Mouse (Mus musculus): ENCODE results near the gene Rnf19b. TPM values are rescaled to one million over a fixed set of nuclear protein-coding genes. Genes with fewer than 3 reads are reported as not detected.

The Rnf19b gene
- total and polyA plus RNA-seq, 3 experiments: 75.3 to 104 (median 98.3) TPM

DNA sequence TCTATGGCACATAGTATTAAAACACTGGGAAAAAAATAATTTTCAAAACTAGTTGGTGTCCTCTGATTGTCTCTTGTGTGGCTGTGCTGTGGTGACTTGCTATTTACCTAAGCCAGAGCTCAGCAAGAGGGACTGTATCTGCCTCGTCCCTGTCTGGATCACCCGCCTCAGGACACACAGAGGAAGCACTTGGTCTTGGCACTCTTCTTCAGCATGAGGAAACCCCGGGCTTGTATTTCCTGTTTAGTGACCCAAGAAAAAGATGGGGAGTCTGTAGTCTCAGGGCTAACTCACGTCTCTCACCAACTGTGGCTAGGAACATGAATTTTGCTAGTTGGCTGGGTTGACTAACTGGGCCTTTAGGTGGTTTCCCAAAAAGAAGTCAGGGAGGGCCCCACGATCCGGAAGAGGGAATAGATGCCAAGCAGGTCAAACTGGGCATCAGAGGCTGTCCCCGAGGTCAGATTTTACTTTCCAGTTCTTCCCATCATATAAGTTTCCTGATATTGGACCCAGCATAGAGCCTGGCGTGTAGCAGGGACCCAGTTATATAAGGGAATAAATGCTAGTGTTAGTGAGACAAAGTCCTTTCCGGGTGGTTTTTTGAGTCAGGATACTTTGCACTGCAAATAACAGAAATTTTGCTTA lies 39.2 kb upstream of the Rnf19b start (continued):
- no peak for TF ChIP-seq JUN (IDR thresholded peaks at IDR 0.05; ENCODE audit: insufficient read depth, low read depth, low read length)
- no peak for TF ChIP-seq PAX5 (IDR thresholded peaks at IDR 0.05; ENCODE audit: low read length)
- TF ChIP-seq GABPA (IDR thresholded peaks at IDR 0.05; ENCODE audit: insufficient replicate concordance, low read depth, low read length): no peak
- TF ChIP-seq ZNF384 (IDR thresholded peaks at IDR 0.05; ENCODE audit: low read depth, low read length): no peak
- no peak for TF ChIP-seq POLR2AphosphoS2 (IDR thresholded peaks at IDR 0.05; ENCODE audit: low read depth, low read length)
- no peak for TF ChIP-seq MAFK (IDR thresholded peaks at IDR 0.05; ENCODE audit: insufficient replicate concordance, low read length)
- no peak for TF ChIP-seq NELFE (IDR thresholded peaks at IDR 0.05; ENCODE audit: low read depth, low read length)

DNA sequence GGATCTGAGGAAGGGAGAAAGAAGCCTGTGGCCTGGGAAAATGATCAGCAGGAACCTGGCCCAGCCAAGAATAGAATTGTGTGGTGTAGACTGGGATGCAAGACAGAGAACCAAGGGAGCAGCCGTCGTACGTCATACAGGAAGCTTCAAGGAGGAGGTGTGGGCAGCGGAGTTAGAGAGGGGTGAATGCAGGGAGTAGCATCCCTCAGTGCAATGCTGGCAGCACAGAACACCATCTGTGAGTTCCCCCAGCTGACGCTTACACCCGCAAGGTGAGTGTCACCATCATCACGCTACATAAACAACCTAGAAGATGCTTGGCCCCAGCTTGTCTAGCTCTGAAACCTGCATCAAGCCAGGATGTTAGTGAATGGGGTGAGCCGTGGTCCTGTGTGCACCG lies 38.3 kb upstream of the Rnf19b start:
- Histone ChIP-seq H3K9ac (ENCODE audit: insufficient read depth, low read depth) (no peak overlapping the region), H3K36me3 (replicated peaks in 1 of 2; ENCODE audit: control insufficient read depth in 1 of 2, insufficient read depth in 1 of 2, low read length in 1 of 2) (no peaks in the 10 kb centered on the region), H3K4me2 (ENCODE audit: insufficient read depth, low read depth, poor library complexity, severe bottlenecking) (no peak overlapping the region), H3K4me3 (replicated peaks in 1 of 3; ENCODE audit: low read depth in 2 of 3, low read length in 2 of 3, poor library complexity in 1 of 3) (no peak overlapping the region), H3K27me3 (replicated peaks) (no peaks in the 10 kb centered on the region), H3K79me2 (replicated peaks; ENCODE audit: control insufficient read depth, extremely low read depth, insufficient read depth, poor library complexity, severe bottlenecking) (no peaks in the 10 kb centered on the region), H3K9me3 (replicated peaks; ENCODE audit: low read length) (peaks cover 5% of the 10 kb centered on the region), H3K4me1 (ENCODE audit: control insufficient read depth in 1 of 2, insufficient read depth in 2 of 2) (peaks cover 19 to 55% of the 10 kb centered on the region in 2 experiments), H3K27ac (ENCODE audit: insufficient read depth, low read depth) (no peak overlapping the region)
- dilution Hi-C loops (cut with MboI; ENCODE audit: extremely low pct_ligation_motif_present, extremely low pct_unique_long_range_greater_than_20kb, low sequenced_read_pairs): no loop called here
- DNase-seq (ENCODE audit: extremely low read depth): no peak
- in situ Hi-C loops (cut with MboI; ENCODE audit: low pct_ligation_motif_present, low pct_unique_long_range_greater_than_20kb, low sequenced_read_pairs): loop anchor here (10.0 kb wide), 1 partner anchor 55 kb away; no protein-coding TSS in a partner anchor
- TF ChIP-seq PAX5 (IDR thresholded peaks at IDR 0.05; ENCODE audit: low read length) (no peak), TBP (conservative IDR thresholded peaks at IDR 0.05; ENCODE audit: low read depth, low read length) (no peak), BHLHE40 (IDR thresholded peaks at IDR 0.05; ENCODE audit: low read depth, low read length) (no peak), CHD2 (IDR thresholded peaks at IDR 0.05; ENCODE audit: low read length) (no peak), SMC3 (IDR thresholded peaks at IDR 0.05; ENCODE audit: low read depth, low read length) (no peak), ZKSCAN1 (IDR thresholded peaks at IDR 0.05; ENCODE audit: borderline replicate concordance, low read depth, low read length) (no peak), TCF12 (IDR thresholded peaks at IDR 0.05; ENCODE audit: low read depth, low read length) (no peak), POLR2A (IDR thresholded peaks at IDR 0.05; ENCODE audit: low read depth, low read length) (no peak), MEF2A (IDR thresholded peaks at IDR 0.05; ENCODE audit: borderline replicate concordance, low read depth, low read length) (no peak), JUN (IDR thresholded peaks at IDR 0.05; ENCODE audit: insufficient read depth, low read depth, low read length) (no peak)

GRCm38 (mm10) chr4:129020454-129020853 lies 37.6 kb upstream of the Rnf19b start:
- in situ Hi-C loops (cut with MboI; ENCODE audit: low pct_ligation_motif_present, low pct_unique_long_range_greater_than_20kb, low sequenced_read_pairs): no loop called here
- no peak for DNase-seq (ENCODE audit: extremely low read depth)

More at GRCm38 (mm10) chr4:129020454-129020853, 37.6 kb upstream of the Rnf19b start:
- Histone ChIP-seq H3K4me2 (ENCODE audit: insufficient read depth, low read depth, poor library complexity, severe bottlenecking) (no peak overlapping the region), H3K27ac (ENCODE audit: insufficient read depth, low read depth) (no peak overlapping the region), H3K79me2 (replicated peaks; ENCODE audit: control insufficient read depth, extremely low read depth, insufficient read depth, poor library complexity, severe bottlenecking) (no peaks in the 10 kb centered on the region), H3K4me1 (ENCODE audit: control insufficient read depth in 1 of 2, insufficient read depth in 2 of 2) (peaks cover 19 to 58% of the 10 kb centered on the region in 2 experiments), H3K36me3 (replicated peaks in 1 of 2; ENCODE audit: control insufficient read depth in 1 of 2, insufficient read depth in 1 of 2, low read length in 1 of 2) (no peaks in the 10 kb centered on the region), H3K27me3 (replicated peaks) (no peaks in the 10 kb centered on the region), H3K4me3 (replicated peaks in 1 of 3; ENCODE audit: low read depth in 2 of 3, low read length in 2 of 3, poor library complexity in 1 of 3) (no peak overlapping the region), H3K9ac (ENCODE audit: insufficient read depth, low read depth) (no peak overlapping the region), H3K9me3 (replicated peaks; ENCODE audit: low read length) (peaks cover 5% of the 10 kb centered on the region)
- dilution Hi-C loops (cut with MboI; ENCODE audit: extremely low pct_ligation_motif_present, extremely low pct_unique_long_range_greater_than_20kb, low sequenced_read_pairs): no loop called here
- no peak for TF ChIP-seq KAT2A (IDR thresholded peaks at IDR 0.05; ENCODE audit: insufficient replicate concordance, low read length)
- TF ChIP-seq TBP (conservative IDR thresholded peaks at IDR 0.05; ENCODE audit: low read depth, low read length): no peak
- TF ChIP-seq MAFK (IDR thresholded peaks at IDR 0.05; ENCODE audit: insufficient replicate concordance, low read length): no peak
- no peak for TF ChIP-seq ETS1 (conservative IDR thresholded peaks at IDR 0.05; ENCODE audit: low read depth, low read length)
- TF ChIP-seq ZNF384 (IDR thresholded peaks at IDR 0.05; ENCODE audit: low read depth, low read length): no peak
- no peak for TF ChIP-seq MAX (IDR thresholded peaks at IDR 0.05; ENCODE audit: low read length)
- no peak for TF ChIP-seq MAZ (IDR thresholded peaks at IDR 0.05; ENCODE audit: low read depth, low read length)
- TF ChIP-seq RCOR1 (conservative IDR thresholded peaks at IDR 0.05; ENCODE audit: low read depth, low read length): no peak
- TF ChIP-seq JUND (conservative IDR thresholded peaks at IDR 0.05; ENCODE audit: low read depth, low read length): no peak
- no peak for TF ChIP-seq NRF1 (IDR thresholded peaks at IDR 0.05; ENCODE audit: low read depth, low read length)

Data from CH12.LX (cell line).